Mouse (Mus musculus) left cerebral cortex, postnatal 36 days (tissue): ENCODE data around the gene Tspan31. TPM values are rescaled to one million over a fixed set of nuclear protein-coding genes. Genes with fewer than 3 reads are reported as not detected.

Experiments used
- total RNA-seq, 2 experiments: library from RNA; stranded (reverse); gene quantifications; 2 replicates each; pipeline ENCODE4 v1.2.3; 2021

The Tspan31 gene
- total RNA-seq, 2 experiments from 2014 or later = 63.5 to 66.3 TPM

Other genes with a start within 250 kb of the Tspan31 start
- gene Atp23, start 168.9 kb downstream of the Tspan31 start, total RNA-seq = 1 to 10 TPM; 8.9 to 9.5 TPM
- gene Ctdsp2, start 91.5 kb downstream of the Tspan31 start, total RNA-seq = 10 to 100 TPM; 72.0 to 74.1 TPM
- gene Avil, start 69.6 kb downstream of the Tspan31 start, total RNA-seq = under 1 TPM; 0.16 to 0.20 TPM
- gene Tsfm, start 39.4 kb downstream of the Tspan31 start, total RNA-seq = 10 to 100 TPM; 21.7 to 28.8 TPM
- gene Mettl1, start 28.9 kb downstream of the Tspan31 start, total RNA-seq = 10 to 100 TPM in 1 of 2 experiments, 1 to 10 TPM in 1; 9.2 to 10.6 TPM
- not detected for gene Eef1akmt3, start 28.8 kb downstream of the Tspan31 start, total RNA-seq
- 1 to 10 TPM in 1 of 2 experiments, under 1 TPM in 1; 0.39 to 1.2 TPM for gene Cyp27b1, start 22.0 kb downstream of the Tspan31 start, total RNA-seq
- gene March9, start 10.1 kb downstream of the Tspan31 start, total RNA-seq = 10 to 100 TPM; 21.5 to 24.9 TPM
- gene Cdk4, start 6.7 kb downstream of the Tspan31 start, total RNA-seq = 10 to 100 TPM; 76.9 to 88.1 TPM
- gene Agap2, start 5.0 kb upstream of the Tspan31 start, total RNA-seq = 100 to 1,000 TPM; 680 to 686 TPM
- gene Os9, start 50.9 kb upstream of the Tspan31 start, total RNA-seq = 100 to 1,000 TPM; 118 to 119 TPM
- gene B4galnt1, start 95.0 kb upstream of the Tspan31 start, total RNA-seq = 100 to 1,000 TPM; 116 to 122 TPM
- gene Slc26a10, start 110.4 kb upstream of the Tspan31 start, total RNA-seq = 1 to 10 TPM; 1.8 to 4.4 TPM
- gene Arhgef25, start 119.8 kb upstream of the Tspan31 start, total RNA-seq = 100 to 1,000 TPM; 173 to 176 TPM
- 100 to 1,000 TPM; 195 to 221 TPM for gene Dtx3, start 125.5 kb upstream of the Tspan31 start, total RNA-seq
- 100 to 1,000 TPM in 1 of 2 experiments, 10 to 100 TPM in 1; 94.6 to 106 TPM for gene Pip4k2c, start 141.3 kb upstream of the Tspan31 start, total RNA-seq
- gene Kif5a, start 193.1 kb upstream of the Tspan31 start, total RNA-seq = 1,000 to 10,000 TPM in 1 of 2 experiments, 100 to 1,000 TPM in 1; 978 to 1,176 TPM
- gene Dctn2, start 196.1 kb upstream of the Tspan31 start, total RNA-seq = 100 to 1,000 TPM; 267 to 287 TPM
- gene Mbd6, start 218.8 kb upstream of the Tspan31 start, total RNA-seq = 10 to 100 TPM; 32.9 to 54.4 TPM
- gene Mars, start 241.5 kb upstream of the Tspan31 start, total RNA-seq = 10 to 100 TPM; 54.9 to 60.1 TPM